Mouse (Mus musculus): ENCODE measurements around the gene Olfr150. TPM values are rescaled to one million over a fixed set of nuclear protein-coding genes. Genes with fewer than 3 reads are reported as not detected.
A peak's percentile ranks its signal among the peaks of the same experiment; 100 is the strongest.
"Not testable (repeated sequence)": the region's sequence is repeated elsewhere in the genome, so short reads cannot be mapped to it uniquely, and the experiment has no call there.

Olfr150 gene
- not detected for total RNA-seq (2021)
- long read RNA-seq, experiment 1 = 0 reads
- long read RNA-seq, experiment 2 = 0 reads

- no peak for DNase-seq (ENCODE audit: low spot score in 2 of 2)
Observed at GRCm38 (mm10) chr9:39730678-39731077, at the start of gene Olfr150. Gene Olfr150 (plus strand): TSS chr9:39730978.

- not testable (repeated sequence) for DNase-seq (ENCODE audit: low spot score in 2 of 2)
Observed at GRCm38 (mm10) chr9:39701123-39701522, 29.7 kb upstream of the Olfr150 start.

GRCm38 (mm10) chr9:39707017-39707416 lies 23.8 kb upstream of the Olfr150 start, which contains the start of gene Olfr149:
Gene Olfr149 (minus strand): TSS chr9:39707117.
- no peak for DNase-seq (ENCODE audit: low spot score in 2 of 2)

- no peak for DNase-seq (ENCODE audit: low spot score in 2 of 2)
Observed at GRCm38 (mm10) chr9:39708958-39709357, 21.8 kb upstream of the Olfr150 start.

DNA sequence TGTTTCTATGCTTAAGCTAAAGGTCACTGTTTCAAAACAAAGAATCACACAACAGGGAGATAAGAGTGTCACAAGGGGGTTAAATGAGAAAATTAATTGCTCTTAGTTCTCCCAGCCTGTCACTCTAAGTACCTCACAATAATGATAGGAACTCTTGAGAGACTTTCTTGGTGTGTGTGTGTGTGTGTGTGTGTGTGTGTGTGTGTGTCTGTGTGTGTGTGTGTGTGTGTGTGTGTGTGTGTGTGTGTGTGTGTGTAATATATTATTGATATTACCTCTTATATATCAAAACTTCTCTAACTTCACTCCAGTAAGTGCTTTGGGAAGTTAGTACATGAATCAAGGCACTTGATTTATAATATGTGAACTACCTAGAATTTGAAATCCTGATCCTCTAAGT lies 19.7 kb upstream of the Olfr150 start, which contains the start of gene Olfr965:
Gene Olfr965 (plus strand): TSS at position 301 of the 400 bp plus-strand sequence.
- no peak for DNase-seq (ENCODE audit: low spot score in 2 of 2)

GRCm38 (mm10) chr9:39740741-39741140 lies 10.0 kb downstream of the Olfr150 start:
- no peak for DNase-seq (ENCODE audit: low spot score in 2 of 2)

DNA sequence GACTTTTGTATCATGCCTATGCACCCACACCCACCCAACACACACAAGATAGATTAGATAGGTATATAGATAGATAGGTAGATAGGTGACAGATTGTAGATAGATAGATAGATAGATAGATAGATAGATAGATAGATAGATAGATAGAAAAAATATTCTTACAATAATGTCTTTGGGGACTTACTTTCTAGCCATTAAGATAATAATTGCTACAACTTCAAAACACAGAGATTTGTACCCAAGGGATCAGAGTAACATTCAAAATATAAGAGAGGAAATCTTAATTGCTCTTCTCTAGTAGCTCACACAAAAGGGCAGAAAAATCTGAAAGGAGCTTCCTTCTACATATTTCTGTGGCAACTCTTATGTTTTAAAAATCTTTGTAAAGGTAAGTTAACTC lies 15.2 kb downstream of the Olfr150 start, which contains the start of gene Olfr967:
Gene Olfr967 (plus strand): TSS at position 301 of the 400 bp plus-strand sequence.
- DNase-seq (ENCODE audit: low spot score in 2 of 2) = no peak

DNA sequence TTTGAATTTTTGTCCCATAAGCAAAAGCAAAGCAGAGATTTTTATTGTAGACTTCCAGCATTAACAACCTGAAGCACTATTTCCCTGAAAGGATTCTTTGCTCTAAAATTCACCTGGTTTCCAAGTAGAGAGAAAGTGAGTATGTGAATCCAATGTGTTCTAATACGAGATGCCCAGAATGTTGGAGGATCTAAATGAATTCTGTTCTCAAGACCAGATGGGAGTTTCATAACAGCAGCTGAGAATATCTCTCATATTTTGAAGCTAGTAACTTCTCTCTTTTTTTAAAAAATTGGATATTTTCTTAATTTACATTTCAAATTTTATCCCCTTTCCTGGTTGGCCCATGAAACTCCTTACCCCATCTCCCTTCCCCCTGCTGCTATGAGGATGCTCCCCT lies 15.7 kb downstream of the Olfr150 start:
- DNase-seq (ENCODE audit: low spot score in 2 of 2) = peak in 1 of 2 experiments; percentile 41

GRCm38 (mm10) chr9:39783153-39783552 lies 52.4 kb downstream of the Olfr150 start, which contains the start of gene Olfr968:
Gene Olfr968 (minus strand): TSS chr9:39783253.
- DNase-seq (ENCODE audit: low spot score in 2 of 2) = no peak

Other genes with a start within 250 kb of the Olfr150 start
- not detected for gene Olfr44, start 237.0 kb upstream of the Olfr150 start, total RNA-seq (2021)
- not detected for gene Olfr957, start 215.2 kb upstream of the Olfr150 start, total RNA-seq (2021)
- not detected for gene Olfr958, start 176.9 kb upstream of the Olfr150 start, total RNA-seq (2021)
- not detected for gene Olfr959, start 155.4 kb upstream of the Olfr150 start, total RNA-seq (2021)
- gene AW551984, start 126.6 kb upstream of the Olfr150 start, total RNA-seq (2021) = 10 to 100 TPM; 13.2 to 13.8 TPM
- not detected for gene Olfr148, start 120.3 kb upstream of the Olfr150 start, total RNA-seq (2021)
- not detected for gene Olfr960, start 109.6 kb upstream of the Olfr150 start, total RNA-seq (2021)
- gene Olfr961, start 85.9 kb upstream of the Olfr150 start, total RNA-seq (2021) = not detected
- not detected for gene Olfr963, start 63.8 kb upstream of the Olfr150 start, total RNA-seq (2021)
- gene Olfr149, start 23.9 kb upstream of the Olfr150 start, total RNA-seq (2021) = not detected
- not detected for gene Olfr965, start 19.6 kb upstream of the Olfr150 start, total RNA-seq (2021)
- gene Olfr967, start 15.3 kb downstream of the Olfr150 start, total RNA-seq (2021) = not detected
- gene Olfr968, start 52.3 kb downstream of the Olfr150 start, total RNA-seq (2021) = not detected
- not detected for gene Olfr969, start 60.0 kb downstream of the Olfr150 start, total RNA-seq (2021)
- not detected for gene Olfr970, start 77.9 kb downstream of the Olfr150 start, total RNA-seq (2021)
- gene Olfr971, start 105.9 kb downstream of the Olfr150 start, total RNA-seq (2021) = not detected
- gene Olfr972, start 135.4 kb downstream of the Olfr150 start, total RNA-seq (2021) = not detected
- gene Olfr229, start 176.4 kb downstream of the Olfr150 start, total RNA-seq (2021) = not detected
- not detected for gene Olfr974, start 206.5 kb downstream of the Olfr150 start, total RNA-seq (2021)
- gene Olfr975, start 221.1 kb downstream of the Olfr150 start, total RNA-seq (2021) = not detected
- not detected for gene Olfr976, start 230.2 kb downstream of the Olfr150 start, total RNA-seq (2021)

All from layer of hippocampus, postnatal 14 days (tissue).